Mouse (Mus musculus): ENCODE data around the gene Olfr1320.

Olfr1320 gene

DNA sequence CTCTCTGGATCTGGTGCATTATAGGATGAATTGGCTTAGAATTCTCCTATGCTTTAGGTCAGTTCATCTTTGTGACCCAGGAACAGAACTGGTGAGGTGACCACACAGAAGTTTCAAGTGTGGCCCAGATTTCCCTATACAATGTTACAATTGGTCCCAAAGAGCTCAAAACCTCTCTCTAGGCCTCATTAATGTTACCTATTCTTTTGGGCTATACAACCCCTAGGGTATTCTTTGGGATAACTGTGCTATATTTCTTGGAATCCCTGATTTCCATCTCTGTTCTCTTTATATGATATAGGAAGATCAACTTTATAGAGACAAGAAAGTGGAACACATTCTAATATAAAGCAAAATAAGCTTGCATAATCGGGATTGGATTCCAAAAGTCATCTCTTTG is at the start of gene Olfr1320:
Gene Olfr1320 (plus strand): TSS at position 301 of the 400 bp plus-strand sequence.
- no peak for DNase-seq (ENCODE audit: low spot score in 2 of 2)

DNA sequence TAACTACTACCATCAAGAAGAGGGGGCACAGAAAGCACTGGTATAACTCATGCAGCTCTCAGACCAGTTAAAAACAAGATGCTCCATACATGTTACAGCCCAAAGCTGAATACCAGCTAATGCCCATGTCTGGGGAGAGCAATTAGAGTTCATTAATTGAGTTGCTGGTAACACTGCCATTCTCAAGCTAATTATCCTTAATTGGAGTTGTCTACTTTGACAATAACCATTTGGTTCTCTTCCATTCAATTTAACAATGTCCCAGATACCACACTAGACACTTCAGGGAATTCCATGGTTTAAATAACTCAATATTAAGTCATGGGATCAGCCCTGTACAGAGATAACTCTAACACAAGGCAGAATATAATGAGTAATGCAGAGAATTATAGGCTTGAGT is 44.6 kb upstream of the Olfr1320 start:
- DNase-seq (ENCODE audit: low spot score in 2 of 2), result no peak

DNA sequence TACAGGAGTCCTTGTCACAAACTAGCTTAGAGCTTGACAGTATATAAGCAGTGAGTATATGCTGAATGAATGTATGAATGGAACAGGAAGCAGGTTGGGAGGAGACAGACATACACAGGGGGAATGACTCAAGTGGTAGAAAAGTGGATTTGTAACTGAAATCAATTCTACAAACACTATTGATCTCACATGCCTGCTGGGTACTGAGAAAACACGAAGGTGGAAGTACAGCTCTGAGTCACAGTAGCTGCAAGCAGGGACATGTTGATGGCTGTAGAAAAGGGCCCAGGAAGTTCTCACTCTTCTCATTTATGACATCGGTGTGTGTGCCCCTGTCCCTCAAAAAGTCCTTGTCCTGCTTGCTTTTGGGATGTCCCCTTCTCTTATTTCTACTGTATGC is 40.9 kb upstream of the Olfr1320 start:
- DNase-seq (ENCODE audit: low spot score in 2 of 2), result no peak

DNA sequence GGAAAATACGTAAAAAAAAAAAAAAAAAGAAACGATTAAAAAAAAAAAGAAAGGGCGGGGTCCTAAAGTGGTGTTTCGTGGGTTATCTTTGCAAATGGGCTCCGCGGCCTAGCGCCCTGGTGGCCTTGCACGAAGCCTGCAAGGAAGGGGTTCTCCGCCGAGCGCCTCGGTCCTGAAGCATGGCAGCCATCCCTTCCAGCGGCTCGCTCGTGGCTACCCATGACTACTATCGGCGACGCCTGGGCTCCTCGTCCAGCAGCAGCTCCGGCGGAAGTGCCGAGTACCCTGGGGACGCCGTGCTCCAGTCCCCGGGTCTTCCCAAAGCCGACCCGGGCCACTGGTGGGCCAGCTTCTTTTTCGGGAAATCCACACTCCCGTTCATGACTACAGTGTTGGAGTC is 11.4 kb upstream of the Olfr1320 start:
- DNase-seq (ENCODE audit: low spot score in 2 of 2), result peak; percentile 1 to 6
